Mouse (Mus musculus): Measurements from ENCODE around the gene Ramp1. TPM values are rescaled to one million over a fixed set of nuclear protein-coding genes. Genes with fewer than 3 reads are reported as not detected.

The Ramp1 gene
- total RNA-seq, 2 experiments from 2014 or later = 6.4 to 11.0 TPM

Other genes with a start within 250 kb of the Ramp1 start
- not detected for gene Prlh, start 226.7 kb upstream of the Ramp1 start, total RNA-seq (2021)
- gene Rab17, start 210.2 kb upstream of the Ramp1 start, total RNA-seq (2021) = 1 to 10 TPM; 2.0 to 2.1 TPM
- gene Lrrfip1, start 181.1 kb upstream of the Ramp1 start, total RNA-seq (2021) = 10 to 100 TPM; 69.1 to 80.9 TPM
- gene Rbm44, start 34.7 kb upstream of the Ramp1 start, total RNA-seq (2021) = not detected
- gene Ube2f, start 70.5 kb downstream of the Ramp1 start, total RNA-seq (2021) = 10 to 100 TPM; 45.1 to 50.0 TPM
- gene Scly, start 118.5 kb downstream of the Ramp1 start, total RNA-seq (2021) = 10 to 100 TPM; 13.9 to 15.1 TPM
- gene Espnl, start 142.3 kb downstream of the Ramp1 start, total RNA-seq (2021) = under 1 TPM in 1 of 2 experiments, not detected in 1; 0.05 TPM
- 10 to 100 TPM; 36.6 to 48.8 TPM for gene Klhl30, start 171.2 kb downstream of the Ramp1 start, total RNA-seq (2021)
- not detected for gene Erfe, start 186.6 kb downstream of the Ramp1 start, total RNA-seq (2021)
- 10 to 100 TPM; 47.4 to 51.9 TPM for gene Ilkap, start 219.0 kb downstream of the Ramp1 start, total RNA-seq (2021)
- gene Hes6, start 234.2 kb downstream of the Ramp1 start, total RNA-seq (2021) = 10 to 100 TPM; 18.0 to 20.1 TPM

Data from heart, postnatal 36 days (tissue).